Mouse (Mus musculus): ENCODE measurements around the gene Dhx57. TPM values are rescaled to one million over a fixed set of nuclear protein-coding genes. Genes with fewer than 3 reads are reported as not detected.

Gene Dhx57
- polyA plus RNA-seq, 1 experiment from 2014 or later = 3.4 TPM

DNA sequence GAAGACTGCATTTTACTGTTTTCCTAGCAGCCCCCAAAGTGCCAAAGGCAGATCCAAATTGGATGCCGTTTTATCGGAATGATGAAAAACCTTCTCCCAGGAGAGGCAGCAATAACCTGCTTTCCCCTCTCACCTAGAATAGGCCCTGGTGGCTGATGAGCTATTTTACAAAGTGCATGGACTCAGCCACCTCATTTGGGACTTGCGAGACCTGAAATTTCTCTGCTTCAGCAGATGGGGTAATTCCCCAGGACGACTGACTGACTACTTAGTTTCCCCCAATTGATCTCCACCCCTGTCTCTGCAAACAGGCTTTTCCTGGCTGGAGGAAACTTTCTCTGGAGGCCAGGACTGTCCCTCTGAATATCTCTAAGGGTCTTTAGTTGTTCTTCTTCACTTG is 32.7 kb upstream of the Dhx57 start:
- no peak overlapping the region for H3K4me3 ChIP-seq (ENCODE audit: low read depth, low read length)
- TF ChIP-seq CTCF (IDR thresholded peaks at IDR 0.05; ENCODE audit: low read depth) = no peak
- H3K27ac ChIP-seq (ENCODE audit: low read depth, low read length) = no peak overlapping the region
- H3K9me3 ChIP-seq (ENCODE audit: control insufficient read depth) = no peaks in the 10 kb centered on the region
- no peaks in the 10 kb centered on the region for H3K36me3 ChIP-seq (ENCODE audit: control insufficient read depth, insufficient read depth)
- H3K9ac ChIP-seq (ENCODE audit: low read depth, low read length) = no peak overlapping the region
- H3K4me2 ChIP-seq (replicated peaks; ENCODE audit: low read depth) = no peak overlapping the region
- no peaks in the 10 kb centered on the region for H3K27me3 ChIP-seq (replicated peaks; ENCODE audit: control insufficient read depth, insufficient read depth, low read length)
- no peaks in the 10 kb centered on the region for H3K4me1 ChIP-seq (replicated peaks; ENCODE audit: control insufficient read depth, insufficient read depth, low read length)
- 77% methylated on average over 4 of the region's 4 CpGs for WGBS
- no peak for ATAC-seq

- ATAC-seq = no peak
- Histone ChIP-seq H3K27ac (ENCODE audit: low read depth, low read length) (no peak overlapping the region), H3K9ac (ENCODE audit: low read depth, low read length) (no peak overlapping the region), H3K4me3 (ENCODE audit: low read depth, low read length) (no peak overlapping the region), H3K4me1 (replicated peaks; ENCODE audit: control insufficient read depth, insufficient read depth, low read length) (no peaks in the 10 kb centered on the region), H3K36me3 (ENCODE audit: control insufficient read depth, insufficient read depth) (no peaks in the 10 kb centered on the region), H3K4me2 (replicated peaks; ENCODE audit: low read depth) (no peak overlapping the region), H3K9me3 (ENCODE audit: control insufficient read depth) (no peaks in the 10 kb centered on the region), H3K27me3 (replicated peaks; ENCODE audit: control insufficient read depth, insufficient read depth, low read length) (no peaks in the 10 kb centered on the region)
- TF ChIP-seq CTCF (IDR thresholded peaks at IDR 0.05; ENCODE audit: low read depth) = no peak
- 85% methylated on average over 6 of the region's 6 CpGs for WGBS
Measured at GRCm38 (mm10) chr17:80322228-80322627, 32.0 kb upstream of the Dhx57 start.

DNA sequence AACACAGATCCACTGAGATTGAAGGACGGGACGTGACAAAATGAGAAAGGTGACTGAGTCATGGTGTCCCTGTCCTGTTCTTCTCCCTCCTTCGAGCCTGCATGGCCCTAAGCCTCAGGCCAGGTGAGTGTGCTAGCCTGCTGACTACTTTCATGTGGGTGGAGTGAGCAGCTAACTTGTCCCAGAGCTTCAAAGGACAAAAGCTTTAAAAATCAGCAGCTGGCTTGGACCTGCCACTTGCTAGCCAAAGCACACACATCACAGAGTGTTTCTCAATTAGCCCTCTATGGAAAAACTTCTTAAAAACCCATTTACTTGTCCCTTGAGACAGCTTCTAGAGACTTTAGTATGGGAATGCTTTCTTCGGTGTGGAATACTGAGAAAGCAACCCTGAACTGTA is 22.1 kb upstream of the Dhx57 start:
- Histone ChIP-seq H3K27me3 (replicated peaks; ENCODE audit: control insufficient read depth, insufficient read depth, low read length) (no peaks in the 10 kb centered on the region), H3K36me3 (ENCODE audit: control insufficient read depth, insufficient read depth) (no peaks in the 10 kb centered on the region), H3K4me2 (replicated peaks; ENCODE audit: low read depth) (no peak overlapping the region), H3K4me3 (ENCODE audit: low read depth, low read length) (no peak overlapping the region), H3K9ac (ENCODE audit: low read depth, low read length) (no peak overlapping the region), H3K4me1 (replicated peaks; ENCODE audit: control insufficient read depth, insufficient read depth, low read length) (no peaks in the 10 kb centered on the region), H3K27ac (ENCODE audit: low read depth, low read length) (no peak overlapping the region), H3K9me3 (ENCODE audit: control insufficient read depth) (no peaks in the 10 kb centered on the region)
- 77% methylated on average over 4 of the region's 4 CpGs for WGBS
- TF ChIP-seq CTCF (IDR thresholded peaks at IDR 0.05; ENCODE audit: low read depth) = no peak
- no peak for ATAC-seq

DNA sequence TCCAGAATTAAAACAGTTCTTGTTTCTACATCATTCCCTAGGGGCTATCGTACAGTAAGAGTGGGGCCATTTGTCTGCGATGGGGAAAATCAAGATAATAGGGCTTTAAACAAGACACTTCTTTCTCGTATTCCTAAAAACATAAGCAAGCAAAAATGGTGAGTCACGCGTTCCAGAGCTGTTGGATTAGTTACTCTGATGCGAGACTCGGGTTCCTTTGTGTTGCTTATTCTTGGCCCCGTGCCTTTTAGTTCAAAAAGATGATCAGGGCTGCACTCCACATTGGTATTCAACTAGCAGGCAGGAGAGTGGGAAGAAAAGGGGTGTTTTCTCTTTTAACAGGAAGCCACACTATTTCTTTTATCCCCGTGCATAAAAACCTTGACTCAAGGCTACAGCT is 21.5 kb upstream of the Dhx57 start:
- Histone ChIP-seq H3K4me2 (replicated peaks; ENCODE audit: low read depth) (no peak overlapping the region), H3K27me3 (replicated peaks; ENCODE audit: control insufficient read depth, insufficient read depth, low read length) (no peaks in the 10 kb centered on the region), H3K4me1 (replicated peaks; ENCODE audit: control insufficient read depth, insufficient read depth, low read length) (no peaks in the 10 kb centered on the region), H3K9ac (ENCODE audit: low read depth, low read length) (no peak overlapping the region), H3K36me3 (ENCODE audit: control insufficient read depth, insufficient read depth) (no peaks in the 10 kb centered on the region), H3K4me3 (ENCODE audit: low read depth, low read length) (no peak overlapping the region), H3K27ac (ENCODE audit: low read depth, low read length) (no peak overlapping the region), H3K9me3 (ENCODE audit: control insufficient read depth) (no peaks in the 10 kb centered on the region)
- no peak for ATAC-seq
- 71% methylated on average over 9 of the region's 9 CpGs for WGBS
- TF ChIP-seq CTCF (IDR thresholded peaks at IDR 0.05; ENCODE audit: low read depth) = no peak

GRCm38 (mm10) chr17:80307251-80307650 is 17.0 kb upstream of the Dhx57 start, which contains the start of gene Arhgef33:
Gene Arhgef33, plus strand, starts transcription at chr17:80307407.
- Histone ChIP-seq H3K4me1 (replicated peaks; ENCODE audit: control insufficient read depth, insufficient read depth, low read length) (no peaks in the 10 kb centered on the region), H3K4me3 (ENCODE audit: low read depth, low read length) (no peak within 1 kb of the TSS), H3K27ac (ENCODE audit: low read depth, low read length) (no peak within 1 kb of the TSS), H3K9ac (ENCODE audit: low read depth, low read length) (no peak within 1 kb of the TSS), H3K9me3 (ENCODE audit: control insufficient read depth) (no peaks in the 10 kb centered on the region), H3K36me3 (ENCODE audit: control insufficient read depth, insufficient read depth) (no peaks in the 10 kb centered on the region), H3K27me3 (replicated peaks; ENCODE audit: control insufficient read depth, insufficient read depth, low read length) (no peaks in the 10 kb centered on the region), H3K4me2 (replicated peaks; ENCODE audit: low read depth) (no peak within 1 kb of the TSS)
- WGBS = 96% methylated on average over 1 of the region's 1 CpGs
- no peak for ATAC-seq
- no peak for TF ChIP-seq CTCF (IDR thresholded peaks at IDR 0.05; ENCODE audit: low read depth)

DNA sequence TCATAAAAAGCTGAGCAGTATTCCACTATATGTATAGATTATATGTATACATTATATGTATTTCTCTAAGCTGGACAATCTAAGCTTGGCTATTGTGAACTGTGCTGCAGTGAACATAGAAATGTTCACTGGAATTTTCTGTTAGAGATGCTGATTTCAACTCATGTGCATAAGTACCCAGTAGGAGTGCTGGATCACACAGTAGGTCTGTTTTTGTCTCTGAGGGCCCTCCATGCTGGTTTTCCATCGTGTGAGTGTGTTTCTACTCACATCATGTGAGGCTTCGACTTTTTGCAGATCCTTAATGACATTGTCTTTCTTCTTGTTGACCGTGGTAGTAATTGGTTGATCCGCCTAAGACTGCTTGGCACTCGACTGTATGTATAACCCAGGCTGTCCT is 8.6 kb upstream of the Dhx57 start:
- 88% methylated on average over 5 of the region's 5 CpGs for WGBS
- no peak for ATAC-seq
- Histone ChIP-seq H3K4me1 (replicated peaks; ENCODE audit: control insufficient read depth, insufficient read depth, low read length) (no peaks in the 10 kb centered on the region), H3K27me3 (replicated peaks; ENCODE audit: control insufficient read depth, insufficient read depth, low read length) (no peaks in the 10 kb centered on the region), H3K9ac (ENCODE audit: low read depth, low read length) (no peak overlapping the region), H3K36me3 (ENCODE audit: control insufficient read depth, insufficient read depth) (no peaks in the 10 kb centered on the region), H3K4me2 (replicated peaks; ENCODE audit: low read depth) (no peak overlapping the region), H3K9me3 (ENCODE audit: control insufficient read depth) (no peaks in the 10 kb centered on the region), H3K4me3 (ENCODE audit: low read depth, low read length) (no peak overlapping the region), H3K27ac (ENCODE audit: low read depth, low read length) (no peak overlapping the region)
- no peak for TF ChIP-seq CTCF (IDR thresholded peaks at IDR 0.05; ENCODE audit: low read depth)

- Histone ChIP-seq H3K9ac (ENCODE audit: low read depth, low read length) (no peak overlapping the region), H3K36me3 (ENCODE audit: control insufficient read depth, insufficient read depth) (no peaks in the 10 kb centered on the region), H3K27ac (ENCODE audit: low read depth, low read length) (no peak overlapping the region), H3K27me3 (replicated peaks; ENCODE audit: control insufficient read depth, insufficient read depth, low read length) (no peaks in the 10 kb centered on the region), H3K4me1 (replicated peaks; ENCODE audit: control insufficient read depth, insufficient read depth, low read length) (no peaks in the 10 kb centered on the region), H3K9me3 (ENCODE audit: control insufficient read depth) (no peaks in the 10 kb centered on the region), H3K4me3 (ENCODE audit: low read depth, low read length) (no peak overlapping the region), H3K4me2 (replicated peaks; ENCODE audit: low read depth) (no peak overlapping the region)
- no peak for TF ChIP-seq CTCF (IDR thresholded peaks at IDR 0.05; ENCODE audit: low read depth)
- 78% methylated on average over 5 of the region's 5 CpGs for WGBS
- no peak for ATAC-seq
Measured at GRCm38 (mm10) chr17:80295258-80295657, 5.0 kb upstream of the Dhx57 start.
